Mouse (Mus musculus) heart, postnatal 4 days (tissue): ENCODE measurements around the gene Axdnd1. TPM values are rescaled to one million over a fixed set of nuclear protein-coding genes. Genes with fewer than 3 reads are reported as not detected.
A peak's percentile ranks its signal among the peaks of the same experiment; 100 is the strongest.

Experiments used
- DNase-seq: peaks from one replicate; pipeline ENCODE4 v3.0.0; 2021
- total RNA-seq, 2 experiments: library from RNA; stranded (reverse); gene quantifications; 2 replicates each; pipeline ENCODE4 v1.2.3; 2021

Axdnd1 gene
- total RNA-seq = under 1 TPM in 1 of 2 experiments, not detected in 1; 0.12 TPM

GRCm38 (mm10) chr1:156420671-156421297, at the start of gene Axdnd1:
Gene Axdnd1, minus strand, starts transcription at chr1:156421159.
- DNase-seq = peak; percentile 86

- no peak for DNase-seq
These were observed 49.6 kb upstream of the Axdnd1 start for GRCm38 (mm10) chr1:156470557-156470956.

- DNase-seq = no peak
These were observed 47.6 kb upstream of the Axdnd1 start for GRCm38 (mm10) chr1:156468576-156468975.

GRCm38 (mm10) chr1:156467655-156468255, 46.8 kb upstream of the Axdnd1 start:
- no peak for DNase-seq

GRCm38 (mm10) chr1:156464963-156465362, 44.0 kb upstream of the Axdnd1 start:
- no peak for DNase-seq

- DNase-seq = peak; percentile 38
These were observed 43.3 kb upstream of the Axdnd1 start for GRCm38 (mm10) chr1:156463981-156464853.

GRCm38 (mm10) chr1:156462273-156462991, 41.5 kb upstream of the Axdnd1 start:
- DNase-seq = no peak

GRCm38 (mm10) chr1:156461036-156461435, 40.1 kb upstream of the Axdnd1 start:
- no peak for DNase-seq

GRCm38 (mm10) chr1:156460216-156460615, 39.3 kb upstream of the Axdnd1 start:
- no peak for DNase-seq

- DNase-seq = no peak
These were observed 38.7 kb upstream of the Axdnd1 start for GRCm38 (mm10) chr1:156459690-156460089.

GRCm38 (mm10) chr1:156458391-156459060, 37.6 kb upstream of the Axdnd1 start:
- DNase-seq = no peak

- DNase-seq = no peak
These were observed 34.2 kb upstream of the Axdnd1 start for GRCm38 (mm10) chr1:156455005-156455758.

GRCm38 (mm10) chr1:156454384-156454783, 33.4 kb upstream of the Axdnd1 start:
- no peak for DNase-seq

GRCm38 (mm10) chr1:156453876-156454275, 32.9 kb upstream of the Axdnd1 start:
- DNase-seq = no peak

GRCm38 (mm10) chr1:156450478-156450877, 29.5 kb upstream of the Axdnd1 start:
- DNase-seq = no peak

- DNase-seq = no peak
These were observed 28.7 kb upstream of the Axdnd1 start for GRCm38 (mm10) chr1:156449691-156450090.

GRCm38 (mm10) chr1:156449089-156449488, 28.1 kb upstream of the Axdnd1 start:
- DNase-seq = no peak

- no peak for DNase-seq
These were observed 24.1 kb upstream of the Axdnd1 start for GRCm38 (mm10) chr1:156445049-156445448.

GRCm38 (mm10) chr1:156442776-156443175, 21.8 kb upstream of the Axdnd1 start:
- no peak for DNase-seq

- no peak for DNase-seq
These were observed 21.3 kb upstream of the Axdnd1 start for GRCm38 (mm10) chr1:156442266-156442665.

- no peak for DNase-seq
These were observed 16.8 kb upstream of the Axdnd1 start for GRCm38 (mm10) chr1:156437726-156438125.
